Mouse (Mus musculus): ENCODE data around the gene Hmgb1. TPM values are rescaled to one million over a fixed set of nuclear protein-coding genes. Genes with fewer than 3 reads are reported as not detected.

The Hmgb1 gene
- total and polyA plus RNA-seq, 2 experiments = 17.1 to 131 TPM

- DNase-seq (ENCODE audit: extremely low read depth, low read depth, low spot score) = no peak
- TF ChIP-seq CTCF (IDR thresholded peaks at IDR 0.05; ENCODE audit: low read depth, low read length) (no peak), POLR2A (IDR thresholded peaks at IDR 0.05; ENCODE audit: extremely low read depth, insufficient read depth, low read length) (no peak)
- Histone ChIP-seq H3K36me3 (ENCODE audit: control insufficient read depth, insufficient read depth, low read length) (peaks cover 42% of the 10 kb centered on the region), H3K4me3 (ENCODE audit: insufficient read depth, low read depth, low read length) (no peak overlapping the region), H3K27me3 (ENCODE audit: control insufficient read depth, insufficient read depth, low read length) (no peaks in the 10 kb centered on the region), H3K27ac (replicated peaks; ENCODE audit: insufficient read depth, low read depth, low read length) (no peak overlapping the region), H3K9ac (ENCODE audit: low read depth, low read length) (no peak overlapping the region), H3K4me1 (ENCODE audit: control insufficient read depth, insufficient read depth, low read length) (no peaks in the 10 kb centered on the region), H3K79me2 (ENCODE audit: control insufficient read depth, insufficient read depth, low read length) (peaks cover 2% of the 10 kb centered on the region; the same call in 1 of the 2 replicates)
- WGBS = 95% methylated on average over 7 of the region's 7 CpGs
These were observed 24.5 kb upstream of the Hmgb1 start for GRCm38 (mm10) chr5:149208776-149209175.

GRCm38 (mm10) chr5:149207661-149208060 is 23.4 kb upstream of the Hmgb1 start:
- no peak for DNase-seq (ENCODE audit: extremely low read depth, low read depth, low spot score)
- Histone ChIP-seq H3K79me2 (ENCODE audit: control insufficient read depth, insufficient read depth, low read length) (peaks cover 2% of the 10 kb centered on the region; the same call in 1 of the 2 replicates), H3K36me3 (ENCODE audit: control insufficient read depth, insufficient read depth, low read length) (peaks cover 42% of the 10 kb centered on the region), H3K9ac (ENCODE audit: low read depth, low read length) (no peak overlapping the region), H3K4me3 (ENCODE audit: insufficient read depth, low read depth, low read length) (no peak overlapping the region), H3K27me3 (ENCODE audit: control insufficient read depth, insufficient read depth, low read length) (no peaks in the 10 kb centered on the region), H3K27ac (replicated peaks; ENCODE audit: insufficient read depth, low read depth, low read length) (no peak overlapping the region), H3K4me1 (ENCODE audit: control insufficient read depth, insufficient read depth, low read length) (no peaks in the 10 kb centered on the region)
- TF ChIP-seq CTCF (IDR thresholded peaks at IDR 0.05; ENCODE audit: low read depth, low read length) (no peak), POLR2A (IDR thresholded peaks at IDR 0.05; ENCODE audit: extremely low read depth, insufficient read depth, low read length) (no peak)
- 85% methylated on average over 6 of the region's 6 CpGs for WGBS

GRCm38 (mm10) chr5:149206286-149206685 is 22.0 kb upstream of the Hmgb1 start:
- peaks cover 47% of the 10 kb centered on the region for H3K36me3 ChIP-seq (ENCODE audit: control insufficient read depth, insufficient read depth, low read length)
- no peaks in the 10 kb centered on the region for H3K27me3 ChIP-seq (ENCODE audit: control insufficient read depth, insufficient read depth, low read length)
- no peak for DNase-seq (ENCODE audit: extremely low read depth, low read depth, low spot score)
- H3K4me3 ChIP-seq (ENCODE audit: insufficient read depth, low read depth, low read length) = no peak overlapping the region
- H3K79me2 ChIP-seq (ENCODE audit: control insufficient read depth, insufficient read depth, low read length) = peaks cover 5% of the 10 kb centered on the region; the same call in 1 of the 2 replicates
- TF ChIP-seq POLR2A (IDR thresholded peaks at IDR 0.05; ENCODE audit: extremely low read depth, insufficient read depth, low read length) = no peak
- TF ChIP-seq CTCF (IDR thresholded peaks at IDR 0.05; ENCODE audit: low read depth, low read length) = no peak
- H3K9ac ChIP-seq (ENCODE audit: low read depth, low read length) = no peak overlapping the region
- 97% methylated on average over 5 of the region's 5 CpGs for whole genome bisulfite sequencing
- H3K27ac ChIP-seq (replicated peaks; ENCODE audit: insufficient read depth, low read depth, low read length) = no peak overlapping the region
- no peaks in the 10 kb centered on the region for H3K4me1 ChIP-seq (ENCODE audit: control insufficient read depth, insufficient read depth, low read length)

- no peaks in the 10 kb centered on the region for H3K4me1 ChIP-seq (ENCODE audit: control insufficient read depth, insufficient read depth, low read length)
- peaks cover 42% of the 10 kb centered on the region for H3K36me3 ChIP-seq (ENCODE audit: control insufficient read depth, insufficient read depth, low read length)
- TF ChIP-seq POLR2A (IDR thresholded peaks at IDR 0.05; ENCODE audit: extremely low read depth, insufficient read depth, low read length) = no peak
- no peak for TF ChIP-seq CTCF (IDR thresholded peaks at IDR 0.05; ENCODE audit: low read depth, low read length)
- H3K79me2 ChIP-seq (ENCODE audit: control insufficient read depth, insufficient read depth, low read length) = peaks cover 5% of the 10 kb centered on the region; the same call in 1 of the 2 replicates
- H3K4me3 ChIP-seq (ENCODE audit: insufficient read depth, low read depth, low read length) = no peak overlapping the region
- no peaks in the 10 kb centered on the region for H3K27me3 ChIP-seq (ENCODE audit: control insufficient read depth, insufficient read depth, low read length)
- H3K27ac ChIP-seq (replicated peaks; ENCODE audit: insufficient read depth, low read depth, low read length) = no peak overlapping the region
- H3K9ac ChIP-seq (ENCODE audit: low read depth, low read length) = no peak overlapping the region
- WGBS = 80% methylated on average over 8 of the region's 8 CpGs
- DNase-seq (ENCODE audit: extremely low read depth, low read depth, low spot score) = no peak
These were observed 21.0 kb upstream of the Hmgb1 start for GRCm38 (mm10) chr5:149205265-149205664.

- H3K4me1 ChIP-seq (ENCODE audit: control insufficient read depth, insufficient read depth, low read length) = no peaks in the 10 kb centered on the region
- DNase-seq (ENCODE audit: extremely low read depth, low read depth, low spot score) = peak; percentile 14
- TF ChIP-seq CTCF (IDR thresholded peaks at IDR 0.05; ENCODE audit: low read depth, low read length) (no peak), POLR2A (IDR thresholded peaks at IDR 0.05; ENCODE audit: extremely low read depth, insufficient read depth, low read length) (no peak)
- H3K9ac ChIP-seq (ENCODE audit: low read depth, low read length) = no peak overlapping the region
- H3K27ac ChIP-seq (replicated peaks; ENCODE audit: insufficient read depth, low read depth, low read length) = no peak overlapping the region
- 57% methylated on average over 7 of the region's 7 CpGs for WGBS
- H3K79me2 ChIP-seq (ENCODE audit: control insufficient read depth, insufficient read depth, low read length) = peaks cover 5% of the 10 kb centered on the region; the same call in 1 of the 2 replicates
- H3K36me3 ChIP-seq (ENCODE audit: control insufficient read depth, insufficient read depth, low read length) = peaks cover 39% of the 10 kb centered on the region
- no peaks in the 10 kb centered on the region for H3K27me3 ChIP-seq (ENCODE audit: control insufficient read depth, insufficient read depth, low read length)
- no peak overlapping the region for H3K4me3 ChIP-seq (ENCODE audit: insufficient read depth, low read depth, low read length)
These were observed 20.5 kb upstream of the Hmgb1 start for GRCm38 (mm10) chr5:149204822-149205221.

GRCm38 (mm10) chr5:149203796-149204375 is 19.6 kb upstream of the Hmgb1 start:
- TF ChIP-seq POLR2A (IDR thresholded peaks at IDR 0.05; ENCODE audit: extremely low read depth, insufficient read depth, low read length) = no peak
- no peak for TF ChIP-seq CTCF (IDR thresholded peaks at IDR 0.05; ENCODE audit: low read depth, low read length)
- peaks cover 34% of the 10 kb centered on the region for H3K36me3 ChIP-seq (ENCODE audit: control insufficient read depth, insufficient read depth, low read length)
- no peak overlapping the region for H3K9ac ChIP-seq (ENCODE audit: low read depth, low read length)
- H3K4me3 ChIP-seq (ENCODE audit: insufficient read depth, low read depth, low read length) = no peak overlapping the region
- 90% methylated on average over 4 of the region's 4 CpGs for WGBS
- no peak for DNase-seq (ENCODE audit: extremely low read depth, low read depth, low spot score)
- peaks cover 5% of the 10 kb centered on the region; the same call in 1 of the 2 replicates for H3K79me2 ChIP-seq (ENCODE audit: control insufficient read depth, insufficient read depth, low read length)
- no peak overlapping the region for H3K27ac ChIP-seq (replicated peaks; ENCODE audit: insufficient read depth, low read depth, low read length)
- H3K27me3 ChIP-seq (ENCODE audit: control insufficient read depth, insufficient read depth, low read length) = no peaks in the 10 kb centered on the region
- peaks cover 5% of the 10 kb centered on the region for H3K4me1 ChIP-seq (ENCODE audit: control insufficient read depth, insufficient read depth, low read length)
